Mouse (Mus musculus) 3134 (cell line): ENCODE results near the gene Pold4.

Experiments used
- DNase-seq: peaks from one replicate; pipeline ENCODE4 v3.0.0-alpha.2; 2011; ENCODE audit warnings: low spot score; ENCODE audit not compliant: insufficient read length; ENCODE audit errors: extremely low read depth

Gene Pold4

DNA sequence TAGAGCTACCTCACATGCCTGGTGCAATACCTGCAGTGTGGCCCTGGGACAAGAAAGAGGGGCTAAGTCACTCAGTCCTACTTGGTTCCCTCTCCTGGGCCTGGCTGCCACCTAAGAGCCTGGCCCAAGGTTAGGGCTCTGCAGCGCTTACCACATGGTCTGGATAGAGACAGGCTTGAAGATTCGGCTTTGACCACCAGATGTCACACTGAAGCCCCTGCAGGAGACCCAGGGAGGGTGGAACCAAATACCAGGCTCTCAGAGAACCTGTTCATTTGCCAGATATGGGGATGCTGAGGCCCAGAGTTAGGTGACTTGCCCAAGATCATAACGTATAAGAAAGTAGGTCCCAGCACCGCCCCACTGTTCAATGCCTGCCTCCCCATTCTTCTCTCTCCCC is 34.3 kb downstream of the Pold4 start:
- DNase-seq = no peak

DNA sequence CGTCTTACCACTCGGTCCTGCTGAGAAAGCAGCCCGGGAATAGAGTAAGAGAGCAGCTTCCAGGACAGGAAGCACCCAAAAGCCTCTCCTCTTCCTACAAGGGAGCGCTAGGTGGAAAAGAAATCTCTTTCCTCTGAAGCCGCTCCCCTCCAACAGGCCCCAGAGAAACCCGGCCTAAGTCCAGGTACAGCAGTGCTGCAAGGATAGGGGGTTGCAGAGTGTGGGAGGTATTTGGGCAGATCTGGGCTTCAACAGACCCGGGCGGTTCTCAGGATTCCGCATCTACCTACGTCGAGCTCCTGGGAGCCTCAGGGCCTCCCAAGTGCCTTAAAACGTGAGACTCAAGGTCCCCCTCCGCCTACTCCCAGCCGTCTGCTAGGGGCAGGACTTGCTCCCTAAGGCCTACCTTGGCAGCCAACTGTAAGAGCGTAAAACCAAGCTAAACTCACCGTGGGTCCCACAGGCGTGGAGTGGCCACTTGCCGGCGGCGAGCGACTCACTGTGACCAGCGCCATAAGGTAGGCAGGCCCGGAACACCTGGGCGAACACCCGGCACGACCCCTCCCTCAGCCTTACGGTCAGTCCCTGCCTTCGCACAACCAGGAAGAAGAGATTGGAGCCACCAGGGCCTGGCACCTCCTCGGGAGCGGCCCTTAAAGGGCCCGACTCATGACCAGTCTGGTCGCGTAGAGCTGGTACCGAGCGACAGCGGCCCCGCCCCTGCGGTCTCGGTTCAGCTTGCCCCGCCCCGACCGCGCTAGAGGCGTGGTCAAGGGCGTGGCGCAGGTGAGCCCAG is 37.1 kb downstream of the Pold4 start, which contains the start of gene Ssh3:
Gene Ssh3, minus strand, starts transcription at position 615 of the 796 bp plus-strand sequence.
- peak; percentile 84 for DNase-seq

DNA sequence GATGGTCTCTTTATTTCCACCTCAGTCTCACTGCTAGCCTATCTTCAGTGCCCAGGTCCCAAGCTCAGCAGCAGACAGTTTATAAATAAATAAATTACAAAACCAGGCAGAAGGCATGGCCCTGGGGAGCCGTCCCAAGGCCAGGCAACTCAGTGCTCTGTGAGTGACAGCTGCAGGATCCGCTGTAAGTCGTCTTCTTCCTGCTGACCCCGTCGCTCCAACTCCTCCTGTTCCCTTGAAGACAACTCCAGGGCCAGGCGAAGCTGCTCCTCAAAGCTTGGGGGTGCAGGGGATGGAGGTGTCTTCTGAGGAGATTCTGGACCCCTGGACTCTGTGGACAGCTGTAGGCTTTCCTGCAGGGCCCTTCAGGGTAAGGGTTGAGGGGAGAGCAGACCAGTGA is 38.5 kb downstream of the Pold4 start:
- no peak for DNase-seq

DNA sequence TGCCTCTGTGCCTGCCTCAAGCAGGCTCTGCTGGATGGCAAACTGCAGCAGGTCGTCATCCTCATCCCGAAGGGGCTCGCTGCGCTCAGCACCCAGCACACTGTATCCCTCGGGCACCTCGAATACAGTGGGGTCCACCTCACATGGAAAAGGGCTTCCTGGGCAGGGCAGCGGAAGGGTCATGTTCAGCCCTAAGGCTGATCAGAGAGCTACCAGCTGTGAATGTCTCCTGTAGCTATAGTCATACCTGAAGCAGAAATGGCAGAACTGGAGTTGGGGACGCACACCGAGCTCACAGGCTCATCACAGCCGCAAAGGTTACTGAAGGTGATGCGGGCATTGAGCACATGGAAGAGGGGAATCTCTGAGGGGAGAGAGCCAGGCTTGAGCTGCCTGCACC is 39.3 kb downstream of the Pold4 start:
- DNase-seq = no peak

DNA sequence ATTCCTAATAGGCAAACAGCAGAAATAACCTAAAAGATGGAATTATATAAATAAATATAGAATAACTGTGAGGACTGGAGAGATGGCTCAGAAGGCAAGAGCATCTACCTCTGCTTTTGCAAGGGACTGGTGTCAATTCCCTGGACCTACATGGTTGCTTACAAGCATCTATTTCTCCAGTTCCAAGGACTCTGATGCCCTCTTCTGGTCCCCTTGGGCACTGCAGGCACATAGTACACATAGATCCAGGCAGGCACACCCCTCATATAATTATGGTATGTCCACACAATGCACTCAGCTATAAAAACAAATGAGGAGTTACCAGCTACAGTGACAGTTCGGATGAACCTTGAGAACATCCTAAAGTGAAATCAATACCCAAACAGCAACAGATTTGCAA is 47.8 kb downstream of the Pold4 start:
- DNase-seq = no peak

DNA sequence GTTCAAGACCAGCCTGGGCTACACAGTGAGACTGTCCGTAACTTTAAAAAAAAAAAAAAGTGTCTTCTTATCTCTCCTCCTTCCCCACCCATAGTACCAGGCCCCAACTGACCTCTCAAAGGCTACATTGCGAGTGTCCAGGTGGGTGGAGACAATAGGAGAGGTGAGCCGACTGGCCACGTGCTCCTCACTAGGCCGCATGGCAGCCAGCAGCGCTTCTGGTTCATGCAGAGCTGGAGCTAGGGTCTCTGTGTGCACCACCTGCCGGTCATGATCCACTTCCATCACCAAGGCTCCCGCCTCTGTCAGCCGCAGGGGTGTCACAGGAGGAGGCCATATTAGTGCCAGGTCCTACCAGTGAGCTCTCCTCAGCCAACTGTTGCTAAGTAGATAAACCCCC is 48.7 kb downstream of the Pold4 start:
- DNase-seq = no peak

DNA sequence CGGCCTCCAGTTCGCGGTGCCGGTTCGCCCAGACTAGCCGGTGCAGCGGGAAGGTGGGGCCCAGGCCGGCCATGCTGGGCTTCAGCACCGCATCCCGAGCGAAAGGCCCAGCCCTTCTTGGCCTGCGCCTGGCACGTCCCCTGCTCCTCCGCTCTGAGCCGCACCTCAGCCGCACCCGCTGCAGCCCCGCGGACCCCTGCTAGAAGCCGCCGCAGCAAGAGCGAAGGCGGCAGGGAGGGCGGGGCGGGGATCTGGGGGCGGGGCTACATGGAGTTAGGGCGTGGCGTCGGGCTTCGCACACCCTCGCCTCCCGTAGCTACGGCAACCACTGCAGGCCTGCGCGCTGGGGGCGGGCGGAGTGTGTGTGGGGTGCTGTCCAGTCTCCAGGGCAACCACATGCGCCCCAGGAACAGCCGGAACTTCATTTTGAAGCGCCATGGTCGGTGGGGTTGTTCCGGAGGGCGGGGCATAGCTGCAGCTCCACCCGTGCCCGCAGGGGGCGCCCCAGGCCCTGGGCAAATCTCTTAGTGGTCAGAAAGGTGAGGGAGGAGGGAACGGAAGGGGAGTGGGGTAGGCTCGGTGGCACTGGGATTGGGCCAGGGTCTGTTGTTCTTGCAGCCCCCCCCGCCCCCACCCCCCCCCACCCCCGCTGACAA is 51.3 kb downstream of the Pold4 start, which contains the start of gene Ankrd13d:
Gene Ankrd13d, minus strand, starts transcription at position 240 of the 656 bp plus-strand sequence.
- DNase-seq = no peak
